Mouse (Mus musculus) liver, postnatal 0 days (tissue): ENCODE results near the gene Fcgr1.
"Not testable (repeated sequence)": the region's sequence is repeated elsewhere in the genome, so short reads cannot be mapped to it uniquely, and the experiment has no call there.

Experiments used
- CTCF ChIP-seq: sonication (generic); IDR thresholded peaks from 2 replicates; pipeline ENCODE4 v1.5.1; 2016; ENCODE audit warnings: antibody characterized with exemption, low read depth
- EP300 ChIP-seq: IDR thresholded peaks from 2 replicates; pipeline ENCODE4 v1.6.1; 2016; ENCODE audit warnings: antibody characterized with exemption, low read depth, mild to moderate bottlenecking

DNA sequence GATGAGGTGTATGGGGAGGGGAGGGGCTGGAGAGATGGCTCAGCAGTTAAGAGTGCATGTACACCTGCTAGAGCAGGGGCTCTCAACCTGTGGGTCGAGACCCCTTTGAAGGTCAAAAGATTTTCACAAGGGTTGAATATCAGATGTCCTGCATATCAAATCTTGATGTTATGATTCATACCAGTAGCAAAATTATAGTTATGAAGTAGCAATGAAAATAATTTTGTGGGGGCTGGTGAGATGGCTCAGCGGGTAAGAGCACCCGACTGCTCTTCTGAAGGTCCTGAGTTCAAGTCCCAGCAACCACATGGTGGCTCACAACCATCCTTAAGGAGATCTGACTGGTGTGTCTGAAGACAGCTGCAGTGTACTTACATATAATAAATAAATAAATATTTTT is 3.0 kb downstream of the Fcgr1 start:
- TF ChIP-seq CTCF, EP300: not testable (repeated sequence)
